In genomic region chr7:122133338-122133625, GRCm38 (mm10) we compare ENCODE assay signal across 8 mouse cellular contexts. TPM values are rescaled to one million over a fixed set of nuclear protein-coding genes. Genes with fewer than 3 reads are reported as not detected.
DNase-seq lines count a peak whose midpoint lies in the region; ATAC-seq and TF ChIP-seq lines count a peak whose summit lies in the region.

No protein-coding gene starts in this region.

- no peak for ATAC-seq in liver, embryonic 12.5 days

- peak overlapping the region; percentile 92 for H3K9ac ChIP-seq in liver, embryonic 12.5 days

- H3K4me2 ChIP-seq in liver, embryonic 12.5 days, result peak overlapping the region; percentile 77

- no peaks in the 10 kb centered on the region for H3K9me3 ChIP-seq in liver, embryonic 12.5 days (replicated peaks)

- H3K27ac ChIP-seq in gastrocnemius, adult 2 months, result peak overlapping the region; percentile 92
- H3K27ac ChIP-seq in testis, adult 2 months (ENCODE audit: control insufficient read depth, insufficient read depth, low read depth, low read length), result peak overlapping the region; percentile 82
- peak overlapping the region; percentile 88 for H3K27ac ChIP-seq in liver, embryonic 12.5 days

- no peak for DNase-seq in gastrocnemius, adult 2 months
- no peak for DNase-seq in gastrocnemius, adult 8-10 months (ENCODE audit: low spot score in 2 of 2)
- DNase-seq in testis, postnatal 14 days (ENCODE audit: low spot score), result no peak
- DNase-seq in natural killer cell, adult 2 months (ENCODE audit: low spot score in 2 of 2), result no peak
- no peak for DNase-seq in ovary, adult 18-20 months (ENCODE audit: low spot score)
- no peak for DNase-seq in gastrocnemius, postnatal 14 days

- TF ChIP-seq POLR2A in testis, adult 2 months (IDR thresholded peaks at IDR 0.05; ENCODE audit: control insufficient read depth, low read depth, low read length), result no peak

- WGBS in liver, embryonic 12.5 days (ENCODE audit: insufficient replicate concordance), result 7% methylated on average over 8 of the region's 8 CpGs

- peaks cover 3% of the 10 kb centered on the region; the same call in 1 of the 2 replicates for H3K4me1 ChIP-seq in testis, adult 2 months (ENCODE audit: control insufficient read depth, insufficient read depth, low read length)
- H3K4me1 ChIP-seq in liver, embryonic 12.5 days, result peaks cover 27% of the 10 kb centered on the region

- peak overlapping the region; percentile 81 for H3K4me3 ChIP-seq in gastrocnemius, adult 2 months
- H3K4me3 ChIP-seq in testis, adult 2 months (ENCODE audit: control insufficient read depth, low read depth, low read length), result peak overlapping the region; percentile 92
- H3K4me3 ChIP-seq in liver, embryonic 12.5 days, result peak overlapping the region; percentile 93

- TF ChIP-seq CTCF in gastrocnemius, adult 2 months (IDR thresholded peaks at IDR 0.05), result no peak
- TF ChIP-seq CTCF in testis, adult 2 months (IDR thresholded peaks at IDR 0.05; ENCODE audit: control insufficient read depth, insufficient read depth, insufficient replicate concordance, low read depth, low read length), result no peak

- H3K36me3 ChIP-seq in testis, adult 2 months (ENCODE audit: control insufficient read depth, insufficient read depth, low read length), result peaks cover 2% of the 10 kb centered on the region
- H3K36me3 ChIP-seq in liver, embryonic 12.5 days, result peaks cover 61% of the 10 kb centered on the region

- intact Hi-C loops in gastrocnemius, adult 2 months (cut with DNase I), result no loop called here
- intact Hi-C loops in gastrocnemius, postnatal 14 days (cut with DNase I; ENCODE audit: low total_unique reads), result no loop called here

- H3K27me3 ChIP-seq in testis, adult 2 months (ENCODE audit: control insufficient read depth, insufficient read depth, low read length), result no peaks in the 10 kb centered on the region
- no peaks in the 10 kb centered on the region for H3K27me3 ChIP-seq in liver, embryonic 12.5 days (replicated peaks)

RNA-seq across cellular contexts. Expression of gene Dctn5, which starts 0.4 kb away (rescaled TPM):
- 10 to 100 TPM; 16.4 to 21.1 TPM for total RNA-seq in gastrocnemius, adult 2 months (2021)
- total RNA-seq in gastrocnemius, adult 8-10 months (2022), result 10 to 100 TPM; 16.2 to 18.3 (median 17.6) TPM
- 32.1 and 33.0 TPM in 2 replicates for polyA plus RNA-seq in testis, adult 2 months (2012; rRNA removed)
- polyA plus RNA-seq in liver, embryonic 12.5 days (2016; fragmentation: Nextera tagmentation; extraction: Ambion mirVana), result 58.4 and 60.8 TPM in 2 replicates
- total RNA-seq in gastrocnemius, postnatal 14 days (2021), result 10 to 100 TPM; 25.8 to 26.2 TPM

RNA-seq across cellular contexts. Expression of gene Palb2, which starts 0.5 kb away (rescaled TPM):
- under 1 TPM; 0.61 to 0.66 TPM for total RNA-seq in gastrocnemius, adult 2 months (2021)
- total RNA-seq in gastrocnemius, adult 8-10 months (2022), result 1 to 10 TPM in 1 of 4 experiments, under 1 TPM in 3; 0.24 to 1.2 (median 0.42) TPM
- polyA plus RNA-seq in testis, adult 2 months (2012; rRNA removed), result 3.5 and 4.8 TPM in 2 replicates
- 20.3 and 21.4 TPM in 2 replicates for polyA plus RNA-seq in liver, embryonic 12.5 days (2016; fragmentation: Nextera tagmentation; extraction: Ambion mirVana)
- total RNA-seq in gastrocnemius, postnatal 14 days (2021), result under 1 TPM; 0.45 to 0.58 TPM

RNA-seq across cellular contexts. Expression of gene Plk1, which starts 26.0 kb away (rescaled TPM):
- under 1 TPM; 0.18 to 0.28 TPM for total RNA-seq in gastrocnemius, adult 2 months (2021)
- total RNA-seq in gastrocnemius, adult 8-10 months (2022), result under 1 TPM in 1 of 4 experiments, not detected in 3; 0.13 TPM
- polyA plus RNA-seq in testis, adult 2 months (2012; rRNA removed), result 52.8 and 62.3 TPM in 2 replicates
- polyA plus RNA-seq in liver, embryonic 12.5 days (2016; fragmentation: Nextera tagmentation; extraction: Ambion mirVana), result 147 and 151 TPM in 2 replicates
- total RNA-seq in gastrocnemius, postnatal 14 days (2021), result 1 to 10 TPM; 3.0 to 4.2 TPM

RNA-seq across cellular contexts. Expression of gene Ndufab1, which starts 31.6 kb away (rescaled TPM):
- 100 to 1,000 TPM; 529 to 848 TPM for total RNA-seq in gastrocnemius, adult 2 months (2021)
- total RNA-seq in gastrocnemius, adult 8-10 months (2022), result 100 to 1,000 TPM; 535 to 610 (median 563) TPM
- 55.4 and 101 TPM in 2 replicates for polyA plus RNA-seq in testis, adult 2 months (2012; rRNA removed)
- polyA plus RNA-seq in liver, embryonic 12.5 days (2016; fragmentation: Nextera tagmentation; extraction: Ambion mirVana), result 562 and 614 TPM in 2 replicates
- total RNA-seq in gastrocnemius, postnatal 14 days (2021), result 100 to 1,000 TPM; 675 to 794 TPM

RNA-seq across cellular contexts. Expression of gene Ern2, which starts 52.7 kb away (rescaled TPM):
- not detected for total RNA-seq in gastrocnemius, adult 2 months (2021)
- total RNA-seq in gastrocnemius, adult 8-10 months (2022), result not detected
- polyA plus RNA-seq in testis, adult 2 months (2012; rRNA removed), result 0.17 and 0.19 TPM in 2 replicates
- 0.05 TPM in 1 of 2 replicates, not detected in the other for polyA plus RNA-seq in liver, embryonic 12.5 days (2016; fragmentation: Nextera tagmentation; extraction: Ambion mirVana)
- not detected for total RNA-seq in gastrocnemius, postnatal 14 days (2021)
